Mouse (Mus musculus): Measurements from ENCODE around the gene P2rx6.

DNA sequence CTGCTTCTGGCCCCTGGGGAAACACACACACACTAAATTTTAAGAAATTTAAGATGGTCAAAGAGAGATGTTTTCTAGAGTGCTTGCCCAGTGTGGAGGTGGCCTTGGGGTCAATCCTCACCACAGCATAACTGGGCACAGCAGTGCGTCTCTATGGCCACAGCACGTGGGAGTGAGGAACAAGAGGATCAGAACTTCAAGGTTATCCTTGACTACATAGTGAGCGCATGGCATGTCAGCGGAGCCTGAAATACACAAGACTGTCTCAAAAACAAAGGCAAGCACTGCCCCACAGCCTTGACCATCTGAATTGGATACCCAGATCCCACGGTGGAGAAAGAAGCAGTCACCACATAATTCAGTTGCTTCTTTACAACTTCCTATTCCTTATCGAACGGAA, 22.9 kb downstream of the P2rx6 start:
- TF ChIP-seq CTCF (IDR thresholded peaks at IDR 0.05; ENCODE audit: borderline replicate concordance, insufficient read depth, low read depth, low read length) (no peak), POLR2A (IDR thresholded peaks at IDR 0.05; ENCODE audit: borderline replicate concordance, insufficient read depth, low read length) (no peak)

Measured in cerebellum, adult 2 months (tissue).